22 mouse cellular contexts compared by ENCODE assay signal in the genomic region with DNA sequence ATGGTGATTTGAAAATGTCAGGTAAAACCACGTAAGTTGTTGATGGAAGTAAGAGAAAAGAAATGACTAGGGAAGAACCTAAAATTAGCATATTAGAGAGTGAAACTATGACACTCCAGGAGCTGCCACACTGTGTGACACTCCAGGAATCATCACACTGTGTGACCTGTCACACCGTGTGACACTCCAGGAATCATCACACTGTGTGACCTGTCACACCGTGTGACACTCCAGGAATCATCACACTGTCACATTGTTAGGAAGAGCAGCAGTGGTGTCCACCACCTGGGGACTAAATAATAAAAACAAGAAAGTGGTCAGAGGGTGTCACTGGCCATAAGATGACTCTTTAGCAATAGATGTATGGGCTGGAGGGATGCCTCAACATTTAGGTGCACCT. TPM values are rescaled to one million over a fixed set of nuclear protein-coding genes. Genes with fewer than 3 reads are reported as not detected.
"Had no signal": no experiment of that assay in that cellular context is flagged by ENCODE, and none has a peak within 500 bp of the region (broad histone marks: within the 10 kb centered on the region; RNA-seq: fewer than 3 reads in every experiment).

No protein-coding gene starts in this region.

- H3K4me1 ChIP-seq: liver, embryonic 15.5 days; lung, embryonic 15.5 days; megakaryocyte, embryonic 14.5 days; midbrain, embryonic 13.5 days; neural tube, embryonic 12.5 days; stomach, embryonic 15.5 days had no signal

- ATAC-seq: liver, postnatal 0 days; lung, postnatal 0 days; midbrain, embryonic 13.5 days had no signal

- H3K9ac ChIP-seq: liver, embryonic 15.5 days; liver, postnatal 0 days; lung, embryonic 15.5 days; midbrain, embryonic 13.5 days; neural tube, embryonic 12.5 days; stomach, embryonic 15.5 days had no signal

- DNase-seq: liver, postnatal 0 days; lung, adult 2 months; lung, postnatal 14 days; lung, postnatal 36 days; right cerebral cortex, postnatal 14 days; thymus, adult 2 months; thymus, postnatal 25 days; thymus, postnatal 4 days had no signal

- H3K4me2 ChIP-seq: liver, embryonic 15.5 days; lung, embryonic 15.5 days; midbrain, embryonic 13.5 days; neural tube, embryonic 12.5 days; stomach, embryonic 15.5 days had no signal

- H3K27ac ChIP-seq: liver, embryonic 15.5 days; lung, embryonic 15.5 days; macrophage; midbrain, embryonic 13.5 days; neural tube, embryonic 12.5 days; stomach, embryonic 15.5 days; stomach, postnatal 0 days had no signal

- H3K27me3 ChIP-seq: liver, embryonic 15.5 days; lung, embryonic 15.5 days; megakaryocyte, embryonic 14.5 days; midbrain, embryonic 13.5 days; neural tube, embryonic 12.5 days; stomach, embryonic 15.5 days had no signal

- H3K36me3 ChIP-seq: liver, embryonic 15.5 days; lung, embryonic 15.5 days; midbrain, embryonic 13.5 days; neural tube, embryonic 12.5 days; stomach, embryonic 15.5 days had no signal

- H3K4me3 ChIP-seq: liver, embryonic 15.5 days; lung, embryonic 15.5 days; megakaryocyte, embryonic 14.5 days; midbrain, embryonic 13.5 days; neural tube, embryonic 12.5 days; stomach, embryonic 15.5 days had no signal

- H3K9me3 ChIP-seq: liver, embryonic 15.5 days; lung, embryonic 15.5 days; stomach, embryonic 15.5 days had no signal

RNA-seq across cellular contexts. Expression of a gene that starts 33.4 kb away (rescaled TPM):
- total RNA-seq: megakaryocyte progenitor cell, adult 5-6 weeks; midbrain, postnatal 0 days; monocyte, adult 5-6 weeks; neutrophil, adult 5-6 weeks had no signal
- polyA plus RNA-seq: liver, embryonic 15.5 days; liver, postnatal 0 days; lung, adult 2 months; lung, postnatal 0 days; macrophage; spleen, adult 2 months; thymus, adult 2 months had no signal

RNA-seq across cellular contexts. Expression of a gene that starts 39.4 kb away (rescaled TPM):
- total RNA-seq: monocyte, adult 5-6 weeks; neutrophil, adult 5-6 weeks had no signal
